Comparison of ENCODE assay signal across 8 mouse cellular contexts in genomic region chr8:119440250-119440951, GRCm38 (mm10). TPM values are rescaled to one million over a fixed set of nuclear protein-coding genes. Genes with fewer than 3 reads are reported as not detected.
DNase-seq lines count a peak whose midpoint lies in the region; ATAC-seq and TF ChIP-seq lines count a peak whose summit lies in the region.

No protein-coding gene starts in this region.

- no peaks in the 10 kb centered on the region for H3K36me3 ChIP-seq in intestine, embryonic 14.5 days (ENCODE audit: control insufficient read depth, insufficient read depth, low read length)
- H3K36me3 ChIP-seq in limb, embryonic 14.5 days (ENCODE audit: control insufficient read depth, insufficient read depth, low read length), result no peaks in the 10 kb centered on the region
- no peaks in the 10 kb centered on the region for H3K36me3 ChIP-seq in midbrain, postnatal 0 days (ENCODE audit: insufficient read depth, low read length)
- peaks cover 5% of the 10 kb centered on the region; the same call in 1 of the 2 replicates for H3K36me3 ChIP-seq in stomach, postnatal 0 days (ENCODE audit: control insufficient read depth, insufficient read depth, low read length)

- 0 out of 2 replicates have a peak, but pooled peaks cover under 1% of the 10 kb centered on the region for H3K27me3 ChIP-seq in intestine, embryonic 14.5 days (replicated peaks; ENCODE audit: control insufficient read depth, insufficient read depth, low read length)
- no peaks in the 10 kb centered on the region for H3K27me3 ChIP-seq in limb, embryonic 14.5 days (ENCODE audit: control insufficient read depth, insufficient read depth, low read length)
- H3K27me3 ChIP-seq in midbrain, postnatal 0 days (ENCODE audit: insufficient read depth, low read length), result no peaks in the 10 kb centered on the region
- H3K27me3 ChIP-seq in stomach, postnatal 0 days (ENCODE audit: control insufficient read depth, insufficient read depth, low read length), result no peaks in the 10 kb centered on the region

- no peak overlapping the region for H3K9ac ChIP-seq in intestine, embryonic 14.5 days (ENCODE audit: low read length)
- no peak overlapping the region for H3K9ac ChIP-seq in limb, embryonic 14.5 days (ENCODE audit: low read depth, low read length, severe bottlenecking)
- no peak overlapping the region for H3K9ac ChIP-seq in midbrain, postnatal 0 days (replicated peaks; ENCODE audit: low read length, poor library complexity, severe bottlenecking)
- no peak overlapping the region for H3K9ac ChIP-seq in stomach, postnatal 0 days (ENCODE audit: low read length)

- intact Hi-C loops in gastrocnemius, postnatal 36 days (cut with DNase I), result no loop called here

- ATAC-seq in intestine, embryonic 14.5 days (replicated peaks; ENCODE audit: low FRiP score, low TSS enrichment, low read depth), result peak; percentile 61
- ATAC-seq in limb, embryonic 14.5 days (ENCODE audit: low FRiP score, low read depth), result peak; percentile 54
- ATAC-seq in midbrain, postnatal 0 days (ENCODE audit: low FRiP score), result no peak
- ATAC-seq in stomach, postnatal 0 days (ENCODE audit: low FRiP score, low TSS enrichment), result peak; percentile 56

- H3K27ac ChIP-seq in intestine, embryonic 14.5 days (ENCODE audit: low read depth), result peak overlapping the region; percentile 16; the same call in 1 of the 2 replicates
- H3K27ac ChIP-seq in limb, embryonic 14.5 days (replicated peaks; ENCODE audit: low read depth, low read length), result no peak overlapping the region
- no peak overlapping the region for H3K27ac ChIP-seq in midbrain, postnatal 0 days (ENCODE audit: low read depth, low read length)
- peak overlapping the region; percentile 65; the same call in 1 of the 2 replicates for H3K27ac ChIP-seq in stomach, postnatal 0 days (replicated peaks)

- TF ChIP-seq EP300 in stomach, postnatal 0 days (optimal IDR thresholded peaks at IDR 0.05), result no peak

- TF ChIP-seq CTCF in midbrain, postnatal 0 days (IDR thresholded peaks at IDR 0.05), result peak; percentile 81
- peak; percentile 80 for TF ChIP-seq CTCF in stomach, postnatal 0 days (IDR thresholded peaks at IDR 0.05; ENCODE audit: low read depth)

- H3K4me2 ChIP-seq in intestine, embryonic 14.5 days (ENCODE audit: low read length), result peak overlapping the region; percentile 28; the same call in 1 of the 2 replicates
- 0 out of 2 replicates have a peak overlapping the region, but pooled peaks have one; percentile 19 for H3K4me2 ChIP-seq in limb, embryonic 14.5 days (replicated peaks; ENCODE audit: low read depth, low read length, severe bottlenecking)
- no peak overlapping the region for H3K4me2 ChIP-seq in midbrain, postnatal 0 days (ENCODE audit: low read depth, low read length, poor library complexity, severe bottlenecking)
- H3K4me2 ChIP-seq in stomach, postnatal 0 days (replicated peaks; ENCODE audit: low read depth), result peak overlapping the region; percentile 29

- no peak for TF ChIP-seq POLR2A in limb, embryonic 14.5 days (IDR thresholded peaks at IDR 0.05; ENCODE audit: borderline replicate concordance, extremely low read depth, insufficient read depth, insufficient read length)

- WGBS in intestine, embryonic 14.5 days, result 20% methylated on average over 16 of the region's 16 CpGs
- 9% methylated on average over 16 of the region's 16 CpGs for WGBS in limb, embryonic 14.5 days
- 14% methylated on average over 16 of the region's 16 CpGs for WGBS in midbrain, postnatal 0 days
- WGBS in stomach, postnatal 0 days, result 16% methylated on average over 16 of the region's 16 CpGs

- H3K9me3 ChIP-seq in intestine, embryonic 14.5 days (ENCODE audit: control insufficient read depth, low read length), result no peaks in the 10 kb centered on the region
- H3K9me3 ChIP-seq in limb, embryonic 14.5 days (ENCODE audit: control insufficient read depth, low read length), result no peaks in the 10 kb centered on the region
- H3K9me3 ChIP-seq in midbrain, postnatal 0 days (ENCODE audit: low read length), result no peaks in the 10 kb centered on the region
- no peaks in the 10 kb centered on the region for H3K9me3 ChIP-seq in stomach, postnatal 0 days (ENCODE audit: control insufficient read depth, low read length)

- DNase-seq in 3T3-L1 (ENCODE audit: low read depth, low spot score), result peak; percentile 87
- DNase-seq in NIH3T3 (ENCODE audit: low read depth), result peak; percentile 92
- DNase-seq in embryo, embryonic 10 days (ENCODE audit: low spot score), result peak; percentile 91
- DNase-seq in gastrocnemius, postnatal 36 days, result peak; percentile 70 to 77
- peak; percentile 90 for DNase-seq in intestine, embryonic 14.5 days (ENCODE audit: low spot score)
- DNase-seq in limb, embryonic 14.5 days (ENCODE audit: low spot score), result peak; percentile 86
- DNase-seq in midbrain, postnatal 0 days (ENCODE audit: low spot score), result peak; percentile 87
- DNase-seq in stomach, postnatal 0 days (ENCODE audit: low spot score), result peak; percentile 83

- no peak overlapping the region for H3K4me3 ChIP-seq in intestine, embryonic 14.5 days (ENCODE audit: low read depth, low read length)
- H3K4me3 ChIP-seq in limb, embryonic 14.5 days (replicated peaks; ENCODE audit: low read length), result no peak overlapping the region
- no peak overlapping the region for H3K4me3 ChIP-seq in midbrain, postnatal 0 days (ENCODE audit: low read depth, low read length)
- no peak overlapping the region for H3K4me3 ChIP-seq in stomach, postnatal 0 days (ENCODE audit: low read depth, low read length)

- H3K4me1 ChIP-seq in intestine, embryonic 14.5 days (replicated peaks; ENCODE audit: control insufficient read depth, insufficient read depth, low read length), result peaks cover 18% of the 10 kb centered on the region
- H3K4me1 ChIP-seq in limb, embryonic 14.5 days (ENCODE audit: control insufficient read depth, insufficient read depth, low read length), result peaks cover 7% of the 10 kb centered on the region; the same call in 1 of the 2 replicates
- H3K4me1 ChIP-seq in midbrain, postnatal 0 days (ENCODE audit: insufficient read depth, low read length), result 0 out of 2 replicates have a peak, but pooled peaks cover 3% of the 10 kb centered on the region
- H3K4me1 ChIP-seq in stomach, postnatal 0 days (replicated peaks; ENCODE audit: control insufficient read depth, insufficient read depth), result peaks cover 9% of the 10 kb centered on the region; the same call in 1 of the 2 replicates

RNA-seq across cellular contexts. Expression of gene Necab2, which starts 6.1 kb away (rescaled TPM):
- total RNA-seq in gastrocnemius, postnatal 36 days (2021), result under 1 TPM in 1 of 2 experiments, not detected in 1; 0.52 TPM
- 2.4 and 3.7 TPM in 2 replicates for polyA plus RNA-seq in intestine, embryonic 14.5 days (2014; fragmentation: Nextera tagmentation; extraction: Ambion mirVana)
- polyA plus RNA-seq in limb, embryonic 14.5 days (2012; rRNA removed), result 7.8 and 9.5 TPM in 2 replicates
- 2.2 and 2.6 TPM in 2 replicates for polyA plus RNA-seq in limb, embryonic 14.5 days (2014; fragmentation: Nextera tagmentation; extraction: Ambion mirVana)
- total RNA-seq in midbrain, postnatal 0 days (2014; rRNA removed), result 106 and 119 TPM in 2 replicates
- 76.6 and 84.6 TPM in 2 replicates for polyA plus RNA-seq in midbrain, postnatal 0 days (2015; fragmentation: Nextera tagmentation; extraction: Ambion mirVana)
- polyA plus RNA-seq in stomach, postnatal 0 days (2015; fragmentation: Nextera tagmentation; extraction: Ambion mirVana), result 1.5 and 1.6 TPM in 2 replicates

RNA-seq across cellular contexts. Expression of gene Osgin1, which starts 6.5 kb away (rescaled TPM):
- total RNA-seq in gastrocnemius, postnatal 36 days (2021), result 10 to 100 TPM; 15.1 to 17.3 TPM
- 1.5 and 2.0 TPM in 2 replicates for polyA plus RNA-seq in intestine, embryonic 14.5 days (2014; fragmentation: Nextera tagmentation; extraction: Ambion mirVana)
- 2.1 and 2.7 TPM in 2 replicates for polyA plus RNA-seq in limb, embryonic 14.5 days (2012; rRNA removed)
- 1.2 and 2.2 TPM in 2 replicates for polyA plus RNA-seq in limb, embryonic 14.5 days (2014; fragmentation: Nextera tagmentation; extraction: Ambion mirVana)
- total RNA-seq in midbrain, postnatal 0 days (2014; rRNA removed), result 0.38 TPM in 1 of 2 replicates, not detected in the other
- polyA plus RNA-seq in midbrain, postnatal 0 days (2015; fragmentation: Nextera tagmentation; extraction: Ambion mirVana), result 0.15 and 0.32 TPM in 2 replicates
- 11.4 and 14.5 TPM in 2 replicates for polyA plus RNA-seq in stomach, postnatal 0 days (2015; fragmentation: Nextera tagmentation; extraction: Ambion mirVana)

RNA-seq across cellular contexts. Expression of gene Mlycd, which starts 45.7 kb away (rescaled TPM):
- total RNA-seq in gastrocnemius, postnatal 36 days (2021), result 100 to 1,000 TPM in 1 of 2 experiments, 10 to 100 TPM in 1; 73.5 to 114 TPM
- 16.8 and 17.9 TPM in 2 replicates for polyA plus RNA-seq in intestine, embryonic 14.5 days (2014; fragmentation: Nextera tagmentation; extraction: Ambion mirVana)
- polyA plus RNA-seq in limb, embryonic 14.5 days (2012; rRNA removed), result 13.6 and 14.8 TPM in 2 replicates
- polyA plus RNA-seq in limb, embryonic 14.5 days (2014; fragmentation: Nextera tagmentation; extraction: Ambion mirVana), result 17.0 and 19.1 TPM in 2 replicates
- total RNA-seq in midbrain, postnatal 0 days (2014; rRNA removed), result 27.0 and 32.1 TPM in 2 replicates
- polyA plus RNA-seq in midbrain, postnatal 0 days (2015; fragmentation: Nextera tagmentation; extraction: Ambion mirVana), result 19.0 and 20.6 TPM in 2 replicates
- polyA plus RNA-seq in stomach, postnatal 0 days (2015; fragmentation: Nextera tagmentation; extraction: Ambion mirVana), result 22.0 and 24.0 TPM in 2 replicates

Comparison
In these comparisons a context has a peak if more than half of its experiments do, and no peak if none do; other contexts are left out.
1. H3K27ac ChIP-seq: peak in intestine, embryonic 14.5 days (single experiment) and stomach, postnatal 0 days (single experiment); none in limb, embryonic 14.5 days (single experiment) and midbrain, postnatal 0 days (single experiment).
2. Peak in every context shown above with its lines, with median percentiles within 50 percentile points of each other: DNase-seq.